Mouse (Mus musculus) heart, embryonic 12.5 days (tissue): ENCODE data around the gene 1700011L22Rik. TPM values are rescaled to one million over a fixed set of nuclear protein-coding genes. Genes with fewer than 3 reads are reported as not detected.

Source experiments
- ATAC-seq: fragments of 200-750 bp; cut with Nextera tagmentation; 2 replicates; pipeline ENCODE4 v1.8.0; 2017; ENCODE audit warnings: moderate TSS enrichment, moderate library complexity; ENCODE audit not compliant: insufficient number of reproducible peaks, low FRiP score
- H3K27ac ChIP-seq: fragments of 300-500 bp; sonication (generic); 2 replicates; pipeline ENCODE4 v1.5.1; 2016; ENCODE audit warnings: mild to moderate bottlenecking, moderate library complexity; ENCODE audit not compliant: poor library complexity, severe bottlenecking
- H3K27me3 ChIP-seq: fragments of 300-500 bp; sonication (generic); replicated peaks from 2 replicates; pipeline ENCODE4 v1.6.1; 2016; ENCODE audit warnings: mild to moderate bottlenecking, moderate library complexity
- H3K36me3 ChIP-seq: fragments of 300-500 bp; sonication (generic); 2 replicates; pipeline ENCODE4 v1.6.1; 2016; ENCODE audit warnings: mild to moderate bottlenecking, moderate library complexity
- H3K4me1 ChIP-seq: fragments of 300-500 bp; sonication (generic); replicated peaks from 2 replicates; pipeline ENCODE4 v1.6.1; 2016; ENCODE audit warnings: mild to moderate bottlenecking
- H3K4me2 ChIP-seq: fragments of 300-500 bp; sonication (generic); 2 replicates; pipeline ENCODE4 v1.6.1; 2016; ENCODE audit warnings: mild to moderate bottlenecking, moderate library complexity
- H3K4me3 ChIP-seq: fragments of 300-500 bp; sonication (generic); 2 replicates; pipeline ENCODE4 v1.5.1; 2016; ENCODE audit warnings: mild to moderate bottlenecking
- H3K9ac ChIP-seq: fragments of 300-500 bp; sonication (generic); 2 replicates; pipeline ENCODE4 v1.6.1; 2016; ENCODE audit warnings: mild to moderate bottlenecking, moderate library complexity
- H3K9me3 ChIP-seq: fragments of 300-500 bp; sonication (generic); replicated peaks from 2 replicates; pipeline ENCODE4 v1.6.1; 2016; ENCODE audit warnings: mild to moderate bottlenecking, moderate library complexity
- WGBS: fragments of 180-500 bp; shearing (Covaris S2); methylation state at CpG from one replicate; pipeline ENCODE4 v1.1.7; 2016; 5-methylcytosine and 5-hydroxymethylcytosine counted together
- polyA plus RNA-seq: library from polyadenylated mRNA; unstranded; fragments of >200 nt; fragmentation: Nextera tagmentation; extraction: Ambion mirVana; gene quantifications from 2 replicates; pipeline ENCODE4 v1.2.1, GENCODE M21; 2016

1700011L22Rik gene
- polyA plus RNA-seq, 1 experiment from 2014 or later: not detected

DNA sequence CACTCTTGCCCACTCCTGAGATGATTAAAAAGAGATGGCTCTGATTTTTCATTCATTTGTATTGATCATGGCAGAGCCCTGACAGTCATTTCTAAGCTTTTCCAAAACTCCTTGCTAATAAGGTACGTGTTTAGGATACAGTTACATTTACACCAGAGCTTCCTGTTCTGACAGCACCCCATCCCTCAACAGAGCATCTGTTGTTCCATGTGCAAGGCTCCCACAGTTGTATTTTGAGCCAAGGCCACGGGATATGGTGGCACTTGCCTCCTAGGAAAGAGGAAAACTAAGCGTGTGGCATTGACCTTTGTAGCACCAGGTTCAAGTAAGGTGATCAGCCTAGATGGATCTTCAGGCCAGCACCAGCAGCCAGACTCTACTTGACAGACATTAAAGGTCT lies 83.1 kb downstream of the 1700011L22Rik start:
- Histone ChIP-seq H3K4me2 (no peak overlapping the region), H3K4me1 (peaks cover 42% of the 10 kb centered on the region)
- 83% methylated on average over 3 of the region's 3 CpGs for WGBS

DNA sequence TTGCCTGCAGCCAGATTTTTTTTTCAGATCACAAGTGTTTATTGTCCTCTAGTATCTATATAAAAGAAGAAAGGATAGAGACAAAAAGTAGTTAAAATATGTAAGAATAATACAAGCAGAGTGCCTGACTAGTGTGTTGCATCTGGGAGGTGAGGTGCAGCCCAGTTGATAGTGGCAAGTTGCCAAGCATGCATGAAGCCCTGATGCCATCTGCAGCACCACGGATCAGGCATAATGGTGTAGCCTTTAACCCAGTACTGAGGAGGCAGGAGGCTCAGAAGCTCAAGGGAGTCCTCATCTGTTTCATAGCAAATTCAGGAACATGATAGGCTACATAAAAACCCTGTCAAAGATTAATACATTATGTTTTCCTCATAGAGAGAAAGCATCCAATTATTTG lies 84.0 kb downstream of the 1700011L22Rik start:
- 44% methylated on average over 1 of the region's 1 CpGs for WGBS
- no peaks in the 10 kb centered on the region for H3K9me3 ChIP-seq
- H3K27me3 ChIP-seq: no peaks in the 10 kb centered on the region
- no peak overlapping the region for H3K27ac ChIP-seq
- H3K4me3 ChIP-seq: no peak overlapping the region
- no peak overlapping the region for H3K9ac ChIP-seq
- H3K36me3 ChIP-seq: peaks cover 10% of the 10 kb centered on the region
- ATAC-seq: no peak
- peaks cover 47% of the 10 kb centered on the region for H3K4me1 ChIP-seq
- H3K4me2 ChIP-seq: no peak overlapping the region

More for the DNA sequence above, 83.1 kb downstream of the 1700011L22Rik start:
- Histone ChIP-seq H3K36me3 (peaks cover 6% of the 10 kb centered on the region), H3K27me3 (no peaks in the 10 kb centered on the region), H3K9ac (no peak overlapping the region), H3K27ac (no peak overlapping the region), H3K9me3 (no peaks in the 10 kb centered on the region), H3K4me3 (no peak overlapping the region)
- ATAC-seq: no peak

DNA sequence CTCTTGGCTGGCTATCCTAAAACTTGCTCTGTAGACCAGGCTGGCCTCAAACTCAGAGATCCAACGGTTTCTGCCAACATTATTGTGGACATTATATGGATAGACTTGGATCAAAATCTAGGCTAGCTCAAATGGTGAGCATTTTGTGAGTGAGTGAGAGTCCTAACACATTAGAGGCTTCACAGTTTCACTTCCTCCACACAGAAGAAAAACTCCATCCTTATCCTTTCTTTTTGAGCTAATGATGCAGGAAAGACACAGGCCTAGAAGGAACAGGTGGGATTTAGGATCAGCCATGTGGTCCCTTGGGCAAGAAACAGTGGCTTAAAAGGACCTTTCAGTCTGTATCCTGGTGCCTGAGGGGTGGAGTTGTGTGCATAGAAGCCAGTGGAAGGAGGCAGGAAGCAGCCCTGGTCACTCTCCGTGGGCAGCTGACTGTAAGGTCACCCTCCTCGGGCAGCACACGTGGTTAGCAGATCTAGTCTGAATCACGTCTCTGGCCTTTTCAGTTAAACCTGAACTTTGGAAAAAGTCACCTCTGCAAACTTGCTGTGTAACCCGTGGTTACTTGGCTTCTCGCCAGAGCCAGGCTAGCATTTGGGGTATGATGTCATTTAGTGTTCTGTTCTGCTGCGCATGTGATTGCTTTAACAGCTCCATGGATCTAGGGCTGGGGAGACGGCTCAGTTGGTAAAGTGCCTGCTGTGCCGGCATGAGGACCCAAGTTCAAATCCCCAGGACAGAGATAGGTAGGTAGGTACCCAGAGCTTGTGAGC lies 85.6 kb downstream of the 1700011L22Rik start:
- H3K9ac ChIP-seq: no peak overlapping the region
- 23% methylated on average over 10 of the region's 10 CpGs for WGBS

GRCm38 (mm10) chr8:79161172-79161778 lies 87.1 kb downstream of the 1700011L22Rik start:
- Histone ChIP-seq H3K36me3 (peaks cover 27% of the 10 kb centered on the region), H3K9ac (no peak overlapping the region), H3K4me3 (no peak overlapping the region), H3K27ac (no peak overlapping the region), H3K27me3 (no peaks in the 10 kb centered on the region), H3K9me3 (no peaks in the 10 kb centered on the region), H3K4me1 (peaks cover 46% of the 10 kb centered on the region), H3K4me2 (no peak overlapping the region)
- WGBS: 79% methylated on average over 4 of the region's 4 CpGs
- ATAC-seq: no peak

More for the DNA sequence above, 85.6 kb downstream of the 1700011L22Rik start:
- peak overlapping the region; percentile 68 for H3K27ac ChIP-seq
- no peak overlapping the region for H3K4me2 ChIP-seq
- peak; percentile 62 for ATAC-seq
- H3K4me1 ChIP-seq: peaks cover 50% of the 10 kb centered on the region
- H3K9me3 ChIP-seq: no peaks in the 10 kb centered on the region
- H3K4me3 ChIP-seq: no peak overlapping the region
- H3K36me3 ChIP-seq: peaks cover 17% of the 10 kb centered on the region
- H3K27me3 ChIP-seq: no peaks in the 10 kb centered on the region

Other genes with a start within 250 kb of the 1700011L22Rik start
- 10.3 and 10.5 TPM in 2 replicates for gene Zfp827, start 220.1 kb downstream of the 1700011L22Rik start, polyA plus RNA-seq
- 11.1 and 12.1 TPM in 2 replicates for gene Mmaa, start 46.4 kb upstream of the 1700011L22Rik start, polyA plus RNA-seq
- gene Smad1, start 150.9 kb upstream of the 1700011L22Rik start, polyA plus RNA-seq: 28.7 and 31.5 TPM in 2 replicates